Mouse (Mus musculus) inflammation-experienced regulatory T-cells, adult 16 weeks (primary cell): ENCODE results near the gene Wnk4. TPM values are rescaled to one million over a fixed set of nuclear protein-coding genes. Genes with fewer than 3 reads are reported as not detected.

Source experiments
- polyA plus RNA-seq: library from polyadenylated mRNA; unstranded; fragments of 100-300 nt; shearing (Covaris generic); gene quantifications from one replicate; pipeline ENCODE4 v1.2.1, GENCODE M21; 2017

Gene Wnk4
- polyA plus RNA-seq, result 6.4 TPM

GRCm38 (mm10) chr11:101259948-101260825 lies at the start of gene Wnk4:
TSS of gene Wnk4 (plus strand) at chr11:101260567.

GRCm38 (mm10) chr11:101226065-101226701 lies 34.2 kb upstream of the Wnk4 start, which contains the start of gene Ezh1:
TSS of gene Ezh1 (minus strand) at chr11:101226463.

GRCm38 (mm10) chr11:101245855-101246701 lies 14.3 kb upstream of the Wnk4 start, which contains the start of gene Ramp2:
TSS of gene Ramp2 (plus strand) at chr11:101246028.

GRCm38 (mm10) chr11:101253613-101254389 lies 6.6 kb upstream of the Wnk4 start, which contains the start of gene Vps25:
TSS of gene Vps25 (plus strand) at chr11:101253707.

GRCm38 (mm10) chr11:101278223-101279192 lies 18.1 kb downstream of the Wnk4 start, which contains the start of the genes Cntd1 and Coa3:
TSS of gene Cntd1 (plus strand) at chr11:101279012.
TSS of gene Coa3 (minus strand) at chr11:101279114.

GRCm38 (mm10) chr11:101302004-101302798 lies 41.8 kb downstream of the Wnk4 start, which contains the start of gene Becn1:
TSS of gene Becn1 (minus strand) at chr11:101302286.

GRCm38 (mm10) chr11:101315665-101316500 lies 55.5 kb downstream of the Wnk4 start, which contains the start of gene Psme3:
TSS of gene Psme3 (plus strand) at chr11:101316213.

GRCm38 (mm10) chr11:101324763-101325162 lies 64.4 kb downstream of the Wnk4 start, which contains the start of gene Aoc2:
TSS of gene Aoc2 (plus strand) at chr11:101325063.

Other genes with a start within 250 kb of the Wnk4 start
- gene Naglu, start 190.6 kb upstream of the Wnk4 start, polyA plus RNA-seq, result 9.0 TPM
- gene Hsd17b1, start 182.2 kb upstream of the Wnk4 start, polyA plus RNA-seq, result 0.51 TPM
- gene Coasy, start 178.0 kb upstream of the Wnk4 start, polyA plus RNA-seq, result 39.8 TPM
- 114 TPM for gene Mlx, start 173.3 kb upstream of the Wnk4 start, polyA plus RNA-seq
- gene Psmc3ip, start 165.1 kb upstream of the Wnk4 start, polyA plus RNA-seq, result 7.8 TPM
- 66.3 TPM for gene Retreg3, start 140.7 kb upstream of the Wnk4 start, polyA plus RNA-seq
- 49.2 TPM for gene Tubg1, start 140.6 kb upstream of the Wnk4 start, polyA plus RNA-seq
- 4.6 TPM for gene Tubg2, start 104.7 kb upstream of the Wnk4 start, polyA plus RNA-seq
- 0.16 TPM for gene Cntnap1, start 90.0 kb upstream of the Wnk4 start, polyA plus RNA-seq
- gene Plekhh3, start 89.2 kb upstream of the Wnk4 start, polyA plus RNA-seq, result not detected
- gene Ccr10, start 85.1 kb upstream of the Wnk4 start, polyA plus RNA-seq, result 3.3 TPM
- 115 TPM for gene Ezh1, start 34.1 kb upstream of the Wnk4 start, polyA plus RNA-seq
- gene Ramp2, start 14.5 kb upstream of the Wnk4 start, polyA plus RNA-seq, result not detected
- gene Vps25, start 6.9 kb upstream of the Wnk4 start, polyA plus RNA-seq, result 152 TPM
- gene Cntd1, start 18.4 kb downstream of the Wnk4 start, polyA plus RNA-seq, result 0.34 TPM
- 125 TPM for gene Coa3, start 18.5 kb downstream of the Wnk4 start, polyA plus RNA-seq
- 231 TPM for gene Becn1, start 41.7 kb downstream of the Wnk4 start, polyA plus RNA-seq
- gene Psme3, start 55.6 kb downstream of the Wnk4 start, polyA plus RNA-seq, result 169 TPM
- 3.2 TPM for gene Aoc2, start 64.5 kb downstream of the Wnk4 start, polyA plus RNA-seq
- gene Aoc3, start 70.0 kb downstream of the Wnk4 start, polyA plus RNA-seq, result not detected
- gene G6pc, start 107.0 kb downstream of the Wnk4 start, polyA plus RNA-seq, result not detected
- 48.9 TPM for gene Aarsd1, start 157.0 kb downstream of the Wnk4 start, polyA plus RNA-seq
- 0.45 TPM for gene Gm27029, start 164.2 kb downstream of the Wnk4 start, polyA plus RNA-seq
- 13.4 TPM for gene Rundc1, start 164.5 kb downstream of the Wnk4 start, polyA plus RNA-seq
- 1.7 TPM for gene Ptges3l, start 164.8 kb downstream of the Wnk4 start, polyA plus RNA-seq
- gene Rpl27, start 181.7 kb downstream of the Wnk4 start, polyA plus RNA-seq, result 299 TPM
- gene Ifi35, start 187.8 kb downstream of the Wnk4 start, polyA plus RNA-seq, result 186 TPM
- not detected for gene Rnd2, start 204.4 kb downstream of the Wnk4 start, polyA plus RNA-seq
- 0.34 TPM for gene Vat1, start 205.7 kb downstream of the Wnk4 start, polyA plus RNA-seq